Mouse (Mus musculus) erythroblast, adult 5-6 weeks (primary cell): ENCODE measurements around the gene Hist1h3c. TPM values are rescaled to one million over a fixed set of nuclear protein-coding genes. Genes with fewer than 3 reads are reported as not detected.
"Not testable (repeated sequence)": the region's sequence is repeated elsewhere in the genome, so short reads cannot be mapped to it uniquely, and the experiment has no call there.

Source experiments
- ATAC-seq: replicated peaks from 2 replicates; pipeline ENCODE4 v1.8.0; 2016; ENCODE audit warnings: moderate number of reproducible peaks, mild to moderate bottlenecking, moderate TSS enrichment, inconsistent platforms; ENCODE audit not compliant: poor library complexity, low FRiP score, severe bottlenecking
- total RNA-seq, 2 experiments: library from RNA; stranded (forward) in 1 of 2; stranded (reverse) in 1 of 2; fragments of 150-400 nt in 1 of 2; fragments of 200-764, 138-1000 nt in 1 of 2; gene quantifications; 2 replicates each; pipeline versions ENCODE4 v1.2.3 to v1.2.4; 2015 to 2017; ENCODE audit warnings: low replicate concordance in 2 of 2

Gene Hist1h3c
- total RNA-seq, 2 experiments from 2014 or later = 41.1 to 330 TPM

DNA sequence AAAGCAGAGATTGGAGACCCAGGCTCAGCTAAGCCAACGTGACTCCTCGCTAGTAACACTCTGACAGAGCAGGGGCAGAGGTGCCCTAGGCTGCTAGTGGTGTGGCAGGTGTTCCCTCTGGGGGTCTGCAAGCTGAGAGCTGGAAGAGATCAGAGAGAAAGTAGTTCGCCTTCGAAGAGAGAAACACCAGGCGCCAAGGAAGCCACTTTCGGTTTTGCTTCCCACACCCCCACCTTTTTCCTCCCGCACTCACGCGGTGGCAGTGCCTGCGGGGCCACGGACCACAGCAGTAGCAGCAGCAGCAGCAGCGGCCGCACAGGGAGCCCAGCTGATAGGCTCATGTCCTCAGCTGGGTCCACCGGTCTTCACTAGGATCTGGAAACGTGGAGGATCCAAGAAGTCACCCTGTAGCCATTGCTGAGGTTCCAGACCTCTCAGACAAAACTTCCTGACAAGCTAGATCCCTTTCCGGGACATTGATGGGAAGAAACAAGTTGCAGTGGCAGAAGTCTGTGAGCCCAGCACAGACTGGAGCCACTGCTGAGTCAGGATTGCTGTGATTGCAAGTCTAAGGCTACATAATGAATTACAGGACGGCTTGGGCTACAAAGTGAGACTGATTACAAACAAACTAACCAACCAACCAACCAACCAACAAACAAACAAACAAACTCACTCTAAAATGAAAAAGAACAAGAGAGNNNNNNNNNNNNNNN is 34.9 kb downstream of the Hist1h3c start, which contains the start of gene Hfe:
Gene Hfe, minus strand, starts transcription at position 481 of the 716 bp plus-strand sequence.
- peak; percentile 57; the same call in 1 of the 2 replicates for ATAC-seq

DNA sequence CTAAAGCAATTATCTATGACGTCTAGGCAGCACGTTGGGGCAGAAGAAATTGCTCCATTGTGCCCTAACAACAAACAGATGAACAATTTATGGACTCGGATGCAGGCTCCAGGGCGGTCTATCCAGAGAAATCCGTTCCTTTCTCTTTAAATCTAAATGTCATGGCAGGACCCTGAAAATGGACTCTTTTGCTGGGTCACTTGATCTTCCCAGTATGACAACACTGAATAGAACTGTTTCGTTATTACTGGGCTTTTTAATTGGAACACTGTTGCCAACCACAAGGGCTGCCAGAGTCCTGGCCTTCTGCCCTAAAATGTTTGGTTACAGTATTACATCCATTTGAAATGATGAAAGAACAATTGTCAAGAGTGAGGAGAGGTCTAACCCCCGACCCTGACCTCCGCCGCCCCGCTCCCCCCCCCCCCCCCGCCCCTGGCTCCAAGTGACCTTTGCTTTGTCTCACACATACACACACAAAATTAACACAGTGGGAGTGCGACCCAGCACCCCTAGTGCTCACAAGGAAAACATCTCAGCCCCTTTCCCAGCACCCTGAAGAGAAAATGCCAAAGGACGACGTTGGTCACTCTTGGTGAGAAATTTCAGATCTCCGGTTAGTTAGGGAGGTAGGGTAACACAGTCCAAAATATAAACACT is 35.6 kb downstream of the Hist1h3c start:
- no peak for ATAC-seq

DNA sequence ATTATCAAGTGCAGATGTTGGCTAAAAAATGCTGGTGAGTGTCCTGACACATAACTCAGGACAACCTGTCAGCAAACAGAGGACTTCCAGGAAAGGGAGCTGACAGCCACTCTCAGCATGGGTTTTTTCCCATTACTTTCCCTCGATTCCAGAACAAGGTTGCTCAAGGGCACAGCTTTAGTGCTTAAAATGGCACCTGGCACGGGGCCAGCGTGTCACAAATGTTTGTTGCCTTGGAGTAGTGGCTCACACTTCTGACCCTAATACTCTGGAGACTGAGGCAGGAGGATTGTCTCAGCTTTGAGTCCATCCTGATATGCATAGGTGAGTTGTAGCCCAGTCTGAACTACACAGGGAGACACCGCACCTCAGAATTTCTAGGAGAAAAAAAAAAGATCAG is 36.7 kb downstream of the Hist1h3c start:
- no peak for ATAC-seq

DNA sequence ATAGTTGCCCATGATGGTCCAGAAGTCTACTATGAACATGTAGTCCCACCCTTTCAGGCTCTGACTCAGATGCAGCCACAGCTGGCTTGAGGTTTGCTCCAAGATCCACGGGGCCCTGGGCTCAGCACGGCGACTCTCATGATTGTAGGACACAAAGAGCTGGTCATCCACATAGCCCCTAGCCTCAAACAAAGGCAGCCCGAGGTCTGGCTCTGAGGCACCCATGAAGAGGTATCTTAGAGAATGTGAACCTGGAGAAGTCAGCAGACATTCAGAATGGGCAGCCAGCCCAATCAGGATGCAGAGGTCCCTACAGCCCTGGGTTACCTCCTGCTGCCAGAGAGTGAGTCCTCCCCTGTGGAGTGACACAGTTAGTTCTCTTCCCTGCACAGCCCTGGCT is 37.4 kb downstream of the Hist1h3c start:
- ATAC-seq = no peak

DNA sequence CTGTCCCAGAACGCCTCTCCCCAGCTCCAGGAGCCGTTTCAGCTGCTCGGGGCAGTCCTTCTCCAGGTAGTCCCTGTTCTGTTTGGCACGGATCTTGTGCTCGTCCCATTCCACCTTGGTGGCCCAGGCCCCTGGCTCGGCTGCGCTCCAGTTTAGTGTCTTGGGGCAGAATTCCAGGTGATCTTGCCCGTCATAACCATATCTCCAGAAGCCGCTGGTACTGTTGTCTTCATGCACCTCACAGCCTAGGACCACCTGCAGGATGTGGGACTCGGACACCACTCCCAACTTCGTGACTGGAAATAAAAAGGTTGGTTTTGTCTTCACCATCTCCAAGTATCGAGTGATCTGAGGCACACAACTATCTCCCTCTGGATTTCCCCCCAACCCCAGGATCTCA is 38.6 kb downstream of the Hist1h3c start:
- ATAC-seq = no peak

DNA sequence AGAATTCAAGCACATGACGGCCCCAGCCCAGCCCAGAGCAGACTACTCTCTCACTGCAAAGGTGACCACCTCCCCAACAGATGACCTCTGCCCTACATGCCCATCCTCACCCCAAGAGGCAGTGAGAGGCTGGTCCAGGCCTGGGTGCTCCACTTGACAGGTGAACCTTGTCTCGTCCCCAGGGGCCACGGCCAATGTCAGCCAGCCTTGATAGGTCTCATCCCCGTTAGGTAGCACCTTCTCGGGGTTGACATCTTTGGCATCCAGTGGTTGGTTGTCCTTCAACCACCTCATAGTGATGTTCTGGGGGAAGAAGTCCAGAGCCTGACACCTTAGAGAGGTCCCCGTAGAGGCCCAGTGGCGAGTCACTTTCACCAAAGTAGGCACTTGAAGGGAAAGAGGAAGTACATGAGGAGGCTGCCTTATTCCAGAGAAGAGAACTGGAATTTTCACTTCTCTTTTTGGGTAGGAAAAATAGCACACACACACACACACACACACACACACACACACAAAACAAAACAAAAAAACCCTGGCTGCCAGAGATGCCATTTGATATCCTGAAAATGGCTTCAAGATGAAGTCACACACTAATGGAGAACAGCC is 39.5 kb downstream of the Hist1h3c start:
- ATAC-seq = no peak

DNA sequence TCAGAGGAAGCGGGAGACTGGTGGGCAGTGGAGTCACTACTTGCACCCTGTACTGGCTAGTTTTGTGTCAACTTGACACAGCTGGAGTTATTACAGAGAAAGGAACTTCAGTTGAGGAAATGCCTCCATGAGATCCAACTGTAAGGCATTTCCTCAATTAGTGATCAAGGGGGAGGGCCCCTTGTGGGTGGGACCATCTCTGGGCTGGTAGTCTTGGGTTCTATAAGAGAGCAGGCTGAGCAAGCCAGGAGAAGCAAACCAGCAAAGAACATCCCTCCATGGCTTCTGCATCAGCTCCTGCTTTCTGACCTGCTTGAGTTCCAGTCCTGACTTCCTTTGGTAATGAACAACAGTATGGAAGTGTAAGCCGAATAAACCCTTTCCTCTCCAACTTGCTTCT is 42.6 kb downstream of the Hist1h3c start:
- ATAC-seq = not testable (repeated sequence)

DNA sequence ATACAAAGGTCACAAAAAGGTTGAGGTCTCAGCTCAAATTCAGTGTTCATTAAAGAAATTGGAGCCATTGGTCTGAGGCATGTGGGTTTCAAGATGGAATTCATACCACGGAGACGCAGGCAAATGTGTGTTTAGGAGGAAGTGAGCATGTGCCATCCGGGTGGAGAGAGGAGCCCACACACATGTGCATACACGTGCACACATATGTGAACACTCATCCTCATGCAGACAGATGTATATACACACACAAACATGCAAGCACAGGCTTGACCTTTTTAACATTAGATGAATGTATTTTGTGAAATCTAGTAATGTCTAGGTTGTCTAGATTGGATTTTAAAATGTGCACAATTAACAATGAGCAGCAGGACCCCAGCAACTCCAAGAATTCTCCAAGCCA is 43.2 kb downstream of the Hist1h3c start:
- ATAC-seq = no peak

DNA sequence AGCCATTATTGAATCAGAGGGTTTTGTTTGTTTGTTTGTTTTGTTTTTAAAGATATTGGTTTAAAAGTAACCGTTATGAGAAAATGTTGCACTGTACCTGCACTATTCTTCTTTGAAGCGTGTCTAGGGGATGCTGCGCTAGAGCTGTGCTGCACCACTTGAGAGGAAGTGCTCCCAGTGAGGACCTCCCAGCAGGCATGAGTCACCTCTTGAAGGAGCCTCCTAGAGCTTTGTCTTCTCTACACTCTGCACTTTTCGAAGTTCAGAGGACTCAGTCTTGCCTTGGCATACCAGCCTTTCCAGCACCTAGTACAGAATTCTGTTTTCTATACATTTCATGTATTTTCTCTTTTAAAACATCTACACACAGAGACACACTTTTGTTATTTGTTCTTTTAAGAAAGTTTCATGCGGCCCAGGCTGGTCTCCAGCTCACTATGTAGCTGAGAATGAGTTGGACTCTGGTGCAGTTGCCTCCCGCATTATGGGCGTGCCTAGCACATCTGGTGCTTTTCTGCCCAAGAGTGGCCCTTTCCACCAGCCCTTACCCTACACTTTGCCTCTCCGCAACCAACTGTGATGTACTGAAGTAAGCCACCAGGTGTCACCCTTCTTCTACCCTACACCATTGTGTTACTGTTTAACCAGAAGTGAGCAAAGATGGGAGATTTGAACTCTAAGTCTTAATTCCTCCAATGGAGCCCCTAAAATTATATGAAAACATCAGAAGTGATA is 44.4 kb downstream of the Hist1h3c start:
- peak; percentile 58 for ATAC-seq

DNA sequence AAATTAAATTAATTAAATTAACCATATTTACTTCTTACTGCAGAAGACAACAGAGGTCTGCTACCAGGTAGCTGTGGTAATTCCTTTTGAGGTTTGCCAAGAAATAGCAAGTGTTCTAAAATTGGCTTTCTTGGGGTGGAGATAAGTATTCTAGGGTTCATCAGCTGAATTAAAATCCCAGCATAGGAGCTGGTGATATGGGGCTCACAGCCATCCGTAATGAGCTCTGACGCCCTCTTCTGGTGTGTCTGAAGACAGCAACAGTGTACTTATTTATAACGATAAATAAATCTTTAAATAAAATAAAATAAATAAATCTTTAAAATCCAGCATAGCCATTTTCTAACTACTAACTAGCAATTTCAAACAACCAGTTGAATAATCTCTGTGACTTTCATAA is 45.6 kb downstream of the Hist1h3c start:
- no peak for ATAC-seq

DNA sequence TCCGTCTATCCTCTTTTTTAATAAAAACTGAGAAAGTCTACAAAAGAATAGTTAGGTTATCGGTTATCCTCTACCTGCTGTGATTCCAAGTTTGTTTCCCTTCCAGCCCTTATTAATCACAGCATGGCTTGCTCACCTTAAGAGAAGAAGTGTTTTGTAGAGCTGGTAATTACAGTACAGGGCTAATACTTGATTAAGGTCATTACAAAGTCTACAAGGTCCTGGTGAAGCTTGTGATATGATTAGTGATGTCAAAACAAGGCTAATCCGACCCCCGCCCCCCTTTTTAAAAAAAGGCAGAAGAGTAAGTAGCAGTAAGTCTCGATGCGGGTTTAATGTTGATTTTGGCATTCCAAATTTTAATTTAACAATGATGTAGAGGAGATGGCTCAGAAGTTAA is 46.4 kb downstream of the Hist1h3c start:
- no peak for ATAC-seq

DNA sequence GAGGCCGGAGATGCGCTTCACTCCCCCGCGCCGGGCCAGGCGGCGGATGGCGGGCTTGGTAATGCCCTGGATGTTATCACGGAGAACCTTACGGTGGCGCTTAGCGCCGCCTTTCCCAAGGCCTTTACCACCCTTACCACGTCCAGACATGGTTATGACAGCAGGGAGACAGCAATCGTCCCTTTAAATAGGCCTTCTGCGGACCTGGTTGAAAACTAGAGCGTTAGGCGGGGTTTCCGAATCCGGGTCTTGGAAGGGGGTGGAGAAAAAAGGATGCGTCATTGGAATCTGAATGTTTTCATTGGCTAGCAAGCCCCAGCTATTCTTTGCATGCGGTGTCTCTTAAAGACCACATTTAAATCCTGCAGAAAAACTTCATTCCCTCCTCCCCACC is 47.1 kb downstream of the Hist1h3c start, which contains the start of gene Hist1h4c:
Gene Hist1h4c, minus strand, starts transcription at position 155 of the 394 bp plus-strand sequence.
- peak; percentile 86 for ATAC-seq

DNA sequence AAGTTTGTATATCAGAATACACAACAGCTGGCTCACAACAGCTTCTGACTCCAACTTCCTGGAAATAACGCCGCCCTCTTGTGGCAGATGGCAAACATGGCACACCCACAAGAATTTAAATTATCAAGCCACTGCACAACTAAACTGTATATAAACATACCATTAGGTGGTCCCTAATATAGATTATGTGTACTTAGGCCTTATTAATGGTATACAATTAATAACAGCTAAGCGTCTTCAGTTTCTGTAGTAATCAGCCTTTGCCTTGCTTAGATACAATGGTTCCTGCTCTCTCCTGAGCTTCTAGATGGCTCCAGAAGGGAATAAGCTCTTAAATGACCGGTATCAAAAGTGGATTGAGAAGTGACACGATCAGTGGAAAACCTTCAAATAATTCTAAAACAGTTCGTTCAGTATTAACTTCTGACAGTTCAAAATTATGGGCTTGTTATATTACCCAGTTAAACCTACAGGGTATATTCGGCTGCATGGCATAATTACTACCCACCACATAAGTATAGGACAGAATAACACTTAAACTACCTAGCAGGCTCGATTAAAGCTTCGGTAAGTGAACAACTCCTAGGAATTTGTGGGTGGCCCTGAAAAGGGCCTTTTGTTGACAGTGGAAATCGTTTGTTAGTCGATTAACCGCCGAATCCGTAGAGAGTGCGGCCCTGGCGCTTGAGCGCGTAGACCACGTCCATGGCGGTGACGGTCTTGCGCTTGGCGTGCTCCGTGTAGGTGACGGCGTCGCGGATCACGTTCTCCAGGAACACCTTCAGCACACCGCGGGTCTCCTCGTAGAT is 47.7 kb downstream of the Hist1h3c start:
- ATAC-seq = peak; percentile 71

DNA sequence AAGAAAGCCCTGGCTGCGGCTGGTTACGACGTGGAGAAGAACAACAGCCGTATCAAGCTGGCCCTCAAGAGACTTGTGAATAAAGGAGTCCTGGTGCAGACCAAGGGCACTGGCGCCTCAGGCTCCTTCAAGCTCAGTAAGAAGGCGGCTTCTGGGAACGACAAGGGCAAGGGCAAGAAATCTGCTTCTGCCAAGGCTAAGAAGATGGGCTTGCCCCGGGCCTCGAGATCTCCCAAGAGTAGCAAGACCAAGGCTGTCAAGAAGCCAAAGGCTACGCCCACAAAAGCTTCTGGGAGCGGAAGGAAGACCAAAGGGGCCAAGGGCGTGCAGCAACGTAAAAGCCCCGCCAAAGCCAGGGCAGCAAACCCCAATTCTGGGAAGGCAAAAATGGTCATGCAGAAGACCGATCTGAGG is 49.3 kb downstream of the Hist1h3c start:
- ATAC-seq = 0 out of 2 replicates have a peak, but pooled peaks have one; percentile 23

DNA sequence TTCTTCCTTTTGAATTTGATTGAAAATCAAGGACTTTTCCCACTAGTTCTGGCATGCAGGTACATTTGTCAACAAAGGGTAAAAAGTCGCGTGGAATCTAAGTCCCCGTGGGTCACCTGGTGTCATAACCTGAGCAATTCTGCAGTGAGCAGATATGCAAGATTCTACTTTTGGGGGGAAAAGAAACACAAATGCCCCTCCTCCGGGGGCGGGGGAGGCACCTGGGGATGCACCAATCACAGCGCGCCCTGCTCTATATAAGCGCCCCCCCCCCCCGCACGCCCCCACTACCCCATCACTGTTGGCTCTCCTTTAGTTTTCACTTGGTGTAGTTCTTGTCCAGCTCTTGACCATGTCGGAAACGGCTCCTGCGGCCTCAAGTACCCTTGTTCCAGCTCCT is 49.9 kb downstream of the Hist1h3c start, which contains the start of gene Hist1h1t:
Gene Hist1h1t, plus strand, starts transcription at position 301 of the 400 bp plus-strand sequence.
- ATAC-seq = no peak
